Mouse (Mus musculus): ENCODE results near the gene Ranbp17.
"Not testable (repeated sequence)": the region's sequence is repeated elsewhere in the genome, so short reads cannot be mapped to it uniquely, and the experiment has no call there.

The Ranbp17 gene

DNA sequence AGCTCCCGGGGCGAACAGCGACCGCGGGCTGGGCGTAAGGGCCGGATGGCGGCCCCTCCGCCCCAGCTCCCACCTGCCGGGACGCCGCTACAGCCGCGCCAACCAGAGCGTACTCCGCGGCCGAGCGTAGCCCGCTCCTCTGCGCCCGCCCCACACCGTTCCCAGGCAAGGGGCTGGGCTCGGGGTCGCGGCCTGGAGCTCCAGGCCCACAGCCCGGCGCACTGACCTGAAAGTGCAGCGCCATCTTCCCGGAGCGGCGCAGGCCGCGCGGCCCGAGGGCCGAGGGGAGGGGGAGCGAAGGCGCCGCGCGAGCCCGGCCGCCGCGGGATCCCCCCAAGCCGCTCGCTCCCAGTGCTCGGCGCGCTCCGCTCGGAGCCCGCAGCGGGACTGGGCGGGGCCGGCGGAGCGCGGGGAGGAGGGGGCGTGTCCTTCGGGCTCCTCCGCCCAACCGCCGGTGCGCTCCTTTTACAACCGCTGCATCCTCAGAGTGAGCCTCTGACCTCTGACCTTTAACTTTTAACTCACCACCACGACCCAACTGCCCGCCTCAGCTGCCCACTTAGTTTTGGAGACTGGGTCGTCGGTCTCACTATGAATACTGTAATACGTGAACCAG is at the start of gene Ranbp17:
Gene Ranbp17 (minus strand): TSS at position 371 of the 616 bp plus-strand sequence.
- CTCF ChIA-PET, result no interaction called here

DNA sequence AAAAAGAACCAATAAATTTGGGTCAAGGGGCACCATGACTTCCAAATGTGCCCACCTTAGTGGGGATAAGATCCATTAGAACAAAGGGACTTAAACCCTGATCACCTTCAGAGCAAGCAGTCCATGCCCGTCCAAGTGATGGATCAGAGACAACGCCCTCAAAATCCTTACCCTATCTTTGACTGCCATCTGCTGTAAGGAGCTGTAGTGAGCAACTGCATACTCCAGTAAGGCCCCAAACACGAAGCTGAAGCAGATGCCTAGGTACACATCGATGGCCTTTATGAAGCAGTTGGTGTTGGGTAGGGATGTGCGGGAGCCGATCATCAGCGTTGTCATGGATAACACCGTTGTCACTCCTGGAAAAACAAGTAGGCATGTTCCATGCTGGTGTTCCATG is 40.6 kb upstream of the Ranbp17 start:
- CTCF ChIA-PET, result interaction anchor here (0.6 kb wide), 1 partner anchor 390 kb away, joined by 5 read pairs; no protein-coding TSS in a partner anchor

DNA sequence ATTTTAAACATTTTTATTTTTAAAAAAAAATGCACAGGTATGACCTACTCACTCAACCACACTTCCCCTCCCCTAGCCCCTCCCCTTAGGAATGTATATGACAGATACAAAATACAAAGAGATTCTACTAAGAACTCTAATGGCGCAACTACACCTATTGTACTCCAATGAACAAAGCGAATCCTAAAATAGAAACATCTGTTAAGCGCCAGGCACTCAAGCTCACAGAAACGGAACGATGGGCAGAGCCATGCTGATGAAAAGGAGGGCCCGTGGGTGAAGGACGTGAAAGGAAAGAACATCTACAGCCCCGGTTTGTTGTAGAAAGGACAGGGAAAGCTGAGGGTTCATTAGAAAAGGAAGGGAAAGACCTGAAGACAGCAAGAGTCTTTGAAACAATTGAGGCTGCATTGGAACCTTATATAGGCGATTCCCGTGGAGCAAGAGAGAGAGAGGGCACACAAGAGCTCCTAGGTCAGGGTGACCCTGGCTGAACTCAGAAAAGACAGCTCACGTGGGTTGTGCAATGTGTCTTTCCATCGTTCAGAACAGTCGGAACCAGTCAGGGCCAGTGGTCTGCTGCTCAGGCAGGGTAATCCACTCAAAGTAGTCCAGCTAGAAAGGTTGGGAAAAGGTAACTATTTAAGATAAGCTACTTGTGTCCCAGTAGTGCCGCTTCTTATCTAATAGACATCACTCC is 37.5 kb upstream of the Ranbp17 start:
- CTCF ChIA-PET, result no interaction called here

DNA sequence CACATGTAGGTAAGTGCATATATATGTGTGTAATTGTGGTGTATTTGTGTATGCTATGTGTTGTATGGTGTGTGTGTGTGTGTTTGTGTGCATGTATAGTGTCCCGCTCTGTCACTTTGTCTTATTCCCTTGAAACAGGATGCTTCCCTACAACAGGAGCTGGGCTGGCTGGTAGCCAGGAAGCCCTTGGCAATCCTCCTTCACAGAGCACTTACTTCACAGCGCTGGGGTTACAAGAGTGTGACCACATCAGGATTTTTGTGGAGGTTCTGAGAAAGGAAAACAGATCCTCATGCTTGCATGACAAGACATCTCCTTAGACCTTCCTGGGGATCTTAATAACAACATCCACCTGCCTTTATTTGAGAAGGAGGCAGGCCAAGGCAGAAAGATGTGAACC is 33.8 kb upstream of the Ranbp17 start:
- CTCF ChIA-PET, result no interaction called here

DNA sequence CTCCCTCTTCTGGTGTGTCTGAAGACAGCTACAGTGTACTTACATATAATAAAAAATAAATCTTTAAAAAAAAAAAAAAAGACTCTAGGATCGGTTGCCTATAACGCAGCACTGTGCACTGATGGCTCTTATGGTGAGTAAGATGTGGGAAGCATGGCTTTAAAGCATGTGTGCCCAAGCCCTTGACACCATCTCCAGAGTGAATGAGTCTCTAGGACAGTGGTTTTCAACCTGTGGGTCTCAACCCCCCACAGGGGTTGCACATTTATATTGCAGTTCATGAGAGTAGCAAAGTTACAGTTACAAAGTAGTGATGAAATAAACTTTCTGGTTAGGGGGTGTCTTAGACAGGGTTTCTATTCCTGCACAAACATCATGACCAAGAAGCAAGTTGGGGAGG is 31.4 kb upstream of the Ranbp17 start:
- CTCF ChIA-PET, result no interaction called here

DNA sequence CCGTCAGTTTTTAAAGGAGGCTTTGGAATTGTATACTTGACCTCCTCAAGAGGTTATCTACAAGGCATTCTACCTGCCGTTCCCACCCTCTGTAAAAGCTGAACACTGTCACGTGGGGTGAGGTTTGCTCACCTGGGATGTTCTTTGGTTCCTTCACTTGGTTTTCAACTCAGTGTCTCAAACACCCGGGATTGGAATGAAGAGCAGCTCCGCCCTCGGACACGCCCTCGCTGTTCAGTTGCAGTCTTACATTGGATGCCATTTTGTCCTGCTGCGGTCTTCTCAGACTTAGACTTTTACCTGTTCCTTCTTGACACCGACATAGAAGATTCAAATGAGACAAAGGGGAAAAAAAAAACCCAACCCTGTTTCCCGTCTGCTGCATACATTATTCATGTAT is 30.6 kb upstream of the Ranbp17 start:
- CTCF ChIA-PET, result no interaction called here

DNA sequence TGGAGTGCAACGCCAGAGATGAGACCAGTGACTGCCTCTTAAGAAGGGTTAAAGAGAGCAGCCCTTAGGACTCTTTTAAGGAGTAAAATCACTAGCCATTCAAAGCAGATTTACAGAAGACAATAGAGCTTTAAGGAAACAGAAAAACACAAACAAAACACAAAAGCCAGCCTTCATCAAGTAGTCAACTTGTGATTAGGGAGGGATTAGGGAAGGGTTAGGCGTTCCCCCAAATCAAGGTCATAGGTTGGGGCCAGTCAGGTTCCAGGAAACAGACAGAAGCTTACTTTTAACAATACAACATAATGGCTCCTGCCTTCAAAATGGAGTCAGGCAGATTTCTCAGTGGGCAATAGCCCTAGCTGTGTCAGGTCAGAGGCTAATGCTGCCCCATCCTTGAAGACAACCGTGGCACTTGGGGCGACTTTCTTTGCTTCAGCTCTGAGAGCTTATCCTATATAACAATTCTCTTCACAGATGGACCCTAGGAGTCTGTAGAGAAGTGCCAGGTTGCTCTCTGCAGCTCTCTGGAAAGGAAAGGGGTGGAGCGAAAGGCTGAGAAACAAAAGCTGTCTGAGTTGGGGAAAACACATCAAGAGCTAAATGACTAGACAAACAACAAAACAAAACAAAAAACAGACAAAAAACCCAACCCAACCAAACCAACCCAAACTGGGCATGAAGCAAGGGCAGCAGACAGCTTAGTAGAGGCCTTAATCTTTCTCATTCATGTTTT is 24.0 kb upstream of the Ranbp17 start:
- CTCF ChIA-PET, result no interaction called here

DNA sequence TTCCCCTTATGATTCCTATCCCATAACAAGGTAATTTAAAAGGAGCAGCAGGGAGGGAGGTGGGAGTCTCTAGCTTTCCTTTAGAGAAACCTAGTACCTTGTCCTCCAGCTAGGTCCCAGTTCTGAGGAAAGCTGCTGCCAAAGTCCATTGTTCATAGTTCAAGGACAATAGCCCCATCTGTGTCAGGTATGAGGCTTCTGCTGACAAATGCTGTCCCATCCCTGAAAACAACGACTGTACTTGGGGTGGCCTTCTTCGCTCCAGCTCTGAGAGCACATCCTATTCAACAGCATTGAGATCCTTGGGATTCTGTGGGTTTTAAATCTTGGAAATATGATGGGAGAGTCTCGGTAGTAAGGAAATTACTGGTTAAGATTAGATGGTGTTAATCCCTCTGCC is 23.1 kb upstream of the Ranbp17 start:
- CTCF ChIA-PET, result no interaction called here

DNA sequence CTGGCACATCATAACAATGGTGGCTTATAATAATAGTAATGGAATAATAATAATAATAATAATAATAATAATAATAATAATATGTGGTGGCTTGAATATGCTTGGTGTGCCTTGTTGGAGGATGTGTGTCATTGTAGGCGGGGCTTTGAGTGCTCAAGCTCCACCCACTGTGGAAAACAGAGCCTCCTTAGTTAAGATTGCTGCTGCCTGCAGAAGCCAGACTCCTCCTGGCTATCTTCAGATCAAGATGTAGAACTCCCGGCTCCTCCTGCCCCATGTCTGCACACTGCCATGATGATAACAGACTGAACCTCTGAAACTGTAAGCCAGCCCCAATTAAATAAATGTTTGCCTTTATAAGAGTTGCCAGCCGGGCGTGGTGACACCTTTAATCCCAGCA is 21.0 kb upstream of the Ranbp17 start:
- CTCF ChIA-PET, result no interaction called here

DNA sequence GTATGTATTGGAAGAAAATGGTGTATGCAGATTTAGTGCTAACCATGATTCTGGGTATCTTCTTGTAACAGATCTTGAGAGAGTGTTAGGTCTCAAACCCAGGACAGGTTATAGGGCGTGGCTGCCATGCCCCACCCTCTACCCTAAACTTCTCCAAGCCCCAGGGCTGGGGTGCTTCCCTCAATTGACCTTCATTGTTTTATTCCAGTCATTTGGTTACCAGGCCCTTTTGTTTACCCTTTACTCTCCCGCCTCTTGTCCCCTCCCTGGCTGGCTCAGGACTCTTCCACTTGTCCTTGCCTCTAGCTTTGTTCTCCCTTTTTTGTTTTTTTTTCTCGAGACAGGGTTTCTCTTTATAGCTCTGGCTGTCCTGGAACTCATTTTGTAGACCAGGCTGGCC is 20.0 kb upstream of the Ranbp17 start:
- CTCF ChIA-PET, result no interaction called here

DNA sequence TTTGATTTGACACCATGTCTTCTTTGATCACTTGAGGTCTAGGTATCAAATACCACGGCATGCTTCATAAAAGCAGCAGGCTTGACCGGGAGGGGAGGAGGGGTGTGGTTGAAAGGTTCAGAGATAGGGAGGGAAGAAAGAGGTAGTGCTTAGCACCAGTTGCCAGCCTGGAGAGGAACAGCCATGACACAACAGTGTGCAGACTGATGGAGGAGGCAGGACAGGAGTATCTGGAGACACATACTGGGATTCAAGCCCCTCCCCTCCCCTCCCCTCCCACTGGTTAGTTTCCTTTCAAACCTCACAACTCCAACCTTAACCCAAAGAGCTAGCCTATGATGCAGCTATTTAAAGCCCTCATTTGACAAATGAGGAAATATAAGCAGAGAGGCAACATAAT is 16.0 kb upstream of the Ranbp17 start:
- CTCF ChIA-PET, result no interaction called here

DNA sequence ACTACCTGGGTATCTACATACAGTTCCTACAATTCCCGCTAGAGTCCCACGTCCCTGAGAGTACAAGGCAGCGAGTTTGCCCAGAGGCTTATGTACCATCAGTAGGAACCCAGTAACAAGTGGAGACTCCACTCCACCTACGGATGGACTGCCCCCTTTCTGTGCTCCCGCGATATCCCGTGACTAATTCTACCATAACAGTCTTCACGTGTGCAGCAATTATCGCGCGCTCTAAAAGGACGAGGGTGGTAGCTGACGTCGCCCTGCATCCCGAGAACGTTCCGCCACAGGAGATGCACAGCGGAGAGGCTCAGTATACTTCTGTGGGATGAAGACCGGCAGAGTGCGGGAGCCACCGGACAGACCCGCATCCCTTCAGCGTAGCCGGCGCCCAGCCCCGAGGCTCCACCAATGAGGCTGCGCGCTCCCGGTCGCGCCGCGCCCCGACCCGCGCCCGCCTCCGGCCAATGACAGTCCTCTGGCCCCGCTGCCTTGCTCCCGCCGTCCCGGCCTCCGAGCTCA is 631 bp downstream of the Ranbp17 start:
- CTCF ChIA-PET, result no interaction called here

DNA sequence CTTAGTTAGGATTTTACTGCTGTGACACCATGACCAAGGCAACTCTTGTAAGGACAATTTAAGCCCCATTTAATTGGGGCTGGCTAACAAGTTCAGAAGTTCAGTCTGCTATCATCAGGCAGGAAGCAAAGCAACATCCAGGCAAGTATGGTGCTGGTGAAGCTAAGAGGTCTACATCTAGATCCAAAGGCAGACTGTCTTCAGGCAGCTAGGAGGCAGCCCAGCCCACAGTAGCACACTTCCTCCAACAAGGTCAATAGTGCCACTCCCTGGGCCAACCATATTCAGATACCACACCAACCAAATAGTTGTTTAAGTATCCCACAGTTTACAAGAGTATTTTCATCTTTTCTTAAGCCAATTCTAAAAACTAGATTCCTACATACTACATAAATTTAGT is 4.1 kb downstream of the Ranbp17 start:
- CTCF ChIA-PET, result no interaction called here

DNA sequence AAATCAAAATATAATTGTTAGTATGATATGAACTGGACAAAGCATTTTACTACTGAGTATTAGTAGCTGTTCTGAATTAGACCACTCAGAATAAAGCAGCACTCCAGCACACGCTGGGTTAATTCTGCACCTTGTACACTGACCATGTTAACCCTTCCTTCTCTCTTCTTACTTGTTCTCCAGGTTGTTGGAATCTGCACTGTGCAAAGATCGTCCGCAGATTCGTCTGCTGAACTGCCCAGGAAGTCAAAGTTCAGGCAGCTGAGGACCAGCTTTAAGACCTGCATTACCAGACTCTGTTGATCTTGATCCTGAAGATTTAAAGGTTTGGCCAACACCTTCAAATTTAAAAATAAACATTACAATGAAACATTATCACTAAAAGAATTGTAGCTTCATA is 27.8 kb downstream of the Ranbp17 start:
- CTCF ChIA-PET, result no interaction called here

DNA sequence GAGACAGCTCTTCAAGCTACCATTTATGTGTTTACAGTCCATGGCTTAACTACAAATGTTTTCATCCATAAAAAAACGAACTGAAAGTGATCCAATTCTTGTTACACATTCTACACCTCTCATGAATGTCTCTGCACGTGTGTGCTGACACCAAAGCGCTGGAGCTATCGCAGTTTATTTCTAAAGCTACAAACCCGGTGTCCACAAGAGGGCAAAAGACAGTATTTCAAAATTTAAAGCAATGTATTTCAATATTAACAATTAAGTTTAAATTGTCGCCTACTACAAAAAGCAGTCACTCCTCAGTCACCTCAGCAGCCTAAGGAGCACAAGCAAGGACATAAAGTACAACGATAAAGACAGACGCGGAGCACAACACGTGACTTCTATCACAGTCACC is 33.1 kb downstream of the Ranbp17 start:
- CTCF ChIA-PET, result no interaction called here

DNA sequence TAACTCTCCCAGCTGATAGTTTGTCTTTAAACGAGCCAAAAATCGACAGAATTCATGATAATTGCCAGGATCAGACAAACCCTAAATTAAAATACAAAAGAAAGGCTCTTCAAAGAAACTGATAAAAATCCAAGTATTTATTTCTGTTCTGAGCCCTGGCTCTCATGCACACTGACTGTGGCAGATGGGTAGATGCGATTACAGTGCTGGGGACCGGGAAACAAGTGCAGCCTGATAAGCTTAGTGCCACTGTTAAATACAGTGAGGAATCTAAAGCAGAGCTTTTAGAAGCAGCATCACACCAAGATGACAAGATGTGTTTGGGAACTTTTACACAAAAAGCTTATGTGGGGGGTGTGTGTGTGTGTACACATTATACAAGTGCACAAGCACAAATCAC is 34.3 kb downstream of the Ranbp17 start:
- CTCF ChIA-PET, result no interaction called here

DNA sequence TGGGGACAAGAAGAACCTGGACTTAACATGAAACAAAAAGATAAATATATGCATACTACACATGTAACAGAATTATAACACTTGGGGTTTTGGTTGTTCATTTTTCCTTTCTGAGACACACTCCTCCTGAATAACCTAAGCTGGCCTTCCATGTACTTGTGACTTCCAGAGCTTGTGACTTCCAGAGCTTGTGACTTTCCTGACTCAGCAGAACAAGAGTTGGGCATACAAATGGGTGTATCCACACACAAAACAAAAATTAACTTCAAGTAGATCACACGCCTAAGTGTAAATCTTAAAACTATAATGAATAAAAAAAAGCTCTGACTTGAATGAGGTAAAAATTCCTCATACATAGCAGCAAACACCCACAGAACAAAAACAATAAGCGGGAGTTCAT is 36.9 kb downstream of the Ranbp17 start:
- CTCF ChIA-PET, result no interaction called here

DNA sequence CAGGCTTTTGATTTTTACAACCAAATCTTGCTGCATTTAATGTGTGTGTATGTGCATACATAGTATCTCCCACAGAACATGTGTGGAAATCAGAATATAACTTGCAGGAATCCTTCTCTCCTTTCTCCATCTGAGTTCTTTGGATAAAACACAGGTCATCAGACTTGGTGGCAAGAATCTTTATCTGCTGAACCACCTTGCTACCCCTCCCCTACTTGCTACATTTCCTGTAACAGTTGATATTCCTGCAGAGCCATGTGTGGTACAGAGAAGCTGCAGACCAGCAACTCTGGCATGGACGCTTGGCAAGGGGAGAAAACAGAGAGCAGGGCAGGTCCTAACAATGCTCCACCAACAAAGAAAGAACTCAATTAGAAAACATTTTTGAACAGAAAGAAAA is 52.4 kb downstream of the Ranbp17 start:
- CTCF ChIA-PET, result no interaction called here

DNA sequence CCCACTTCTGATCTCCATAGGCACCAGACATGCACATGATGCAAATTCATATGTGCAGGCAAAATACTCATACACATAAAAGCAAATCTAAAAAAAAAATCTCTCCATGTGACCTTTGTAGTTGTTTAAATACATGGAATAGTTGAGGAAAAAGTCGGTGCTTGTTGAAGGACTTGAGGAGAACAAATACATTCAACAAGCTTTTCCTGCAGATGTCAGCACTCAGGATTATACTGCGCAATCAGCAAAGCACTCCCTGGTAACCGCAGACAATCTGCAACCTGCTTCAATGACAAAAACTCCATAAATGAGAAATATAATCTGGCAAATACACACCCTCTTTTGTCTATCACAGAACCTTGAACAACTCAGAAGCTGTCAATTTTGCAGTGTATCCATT is 59.5 kb downstream of the Ranbp17 start:
- CTCF ChIA-PET, result no interaction called here

DNA sequence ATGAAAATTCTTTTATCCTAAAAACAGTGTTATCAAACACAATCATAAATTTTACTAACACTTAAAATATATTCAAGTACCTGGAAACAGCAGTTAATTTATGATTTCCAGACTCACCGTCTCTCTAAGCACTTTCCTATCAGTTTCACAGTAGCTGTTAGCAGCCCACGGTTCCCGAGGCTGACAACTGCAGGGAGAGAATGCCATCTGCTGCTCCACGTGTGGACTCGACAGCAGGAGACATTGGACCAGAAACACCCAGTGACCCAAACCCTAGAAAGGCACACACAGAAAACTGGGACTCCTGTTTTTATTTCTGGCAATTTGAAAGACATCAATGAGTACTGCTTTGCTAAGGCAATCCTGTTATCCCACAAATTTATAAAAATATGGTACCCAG is 79.7 kb downstream of the Ranbp17 start:
- CTCF ChIA-PET, result no interaction called here

DNA sequence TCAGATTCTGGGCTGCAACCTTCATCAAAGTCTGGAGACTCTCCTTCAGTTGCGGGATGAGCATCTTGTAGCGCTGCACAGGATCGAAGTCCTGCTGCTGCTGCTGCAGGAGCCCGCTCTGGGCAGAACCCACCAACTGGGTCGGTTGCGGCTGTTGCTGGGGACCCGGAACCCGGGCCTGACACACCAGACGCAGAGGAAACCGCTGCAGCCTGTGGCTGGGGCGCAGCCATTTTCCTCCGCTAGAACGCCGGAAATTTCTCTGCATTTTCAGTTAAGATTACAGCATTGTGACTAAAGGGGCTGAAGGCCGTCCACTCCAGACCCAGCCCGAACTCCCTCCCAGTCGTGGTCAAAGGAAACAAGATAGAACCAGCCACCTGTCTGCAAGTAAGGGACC is 85.3 kb downstream of the Ranbp17 start:
- CTCF ChIA-PET, result not testable (repeated sequence)

DNA sequence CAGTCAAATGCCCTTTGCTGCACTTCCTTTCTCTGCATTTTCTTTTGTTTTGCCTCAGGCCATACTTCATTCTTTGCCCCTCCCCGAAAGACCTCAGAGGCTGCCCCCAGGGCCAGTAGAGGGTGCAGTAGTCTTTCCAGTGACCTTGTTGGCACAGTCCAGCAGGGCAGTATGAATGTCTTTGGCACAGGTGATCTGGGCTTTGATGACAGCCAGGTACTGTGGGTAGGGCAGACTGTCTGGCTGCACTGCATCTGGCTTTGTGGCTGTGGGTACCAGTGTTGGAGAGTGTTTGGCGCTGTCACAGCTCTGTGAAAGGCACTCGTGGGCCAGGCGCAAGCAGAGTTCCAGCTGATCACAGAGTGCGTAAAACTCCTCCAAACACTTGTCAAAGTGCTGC is 85.8 kb downstream of the Ranbp17 start:
- CTCF ChIA-PET, result not testable (repeated sequence)

DNA sequence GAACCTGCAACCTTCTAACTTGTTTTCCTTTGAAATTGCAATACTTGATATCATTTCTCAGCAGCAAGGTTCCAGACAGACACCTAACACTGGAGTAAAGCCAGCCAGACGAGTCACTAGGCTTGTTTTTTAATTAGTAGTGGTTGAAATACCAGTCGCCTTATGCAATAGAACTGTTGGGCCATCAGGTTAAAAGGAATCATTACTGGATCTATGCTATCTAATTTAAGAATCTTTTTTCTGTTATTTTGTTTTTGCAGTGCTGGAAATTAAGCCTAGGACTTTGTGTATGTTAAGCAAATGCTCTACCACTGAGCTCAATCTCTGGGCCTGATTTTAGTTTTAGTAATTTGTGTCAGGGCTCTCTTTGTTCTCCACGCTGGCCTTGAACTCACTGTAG is 91.3 kb downstream of the Ranbp17 start:
- CTCF ChIA-PET, result no interaction called here
